Mouse (Mus musculus): ENCODE results near the gene Mvb12b.

- TF ChIP-seq CTCF (IDR thresholded peaks at IDR 0.05; ENCODE audit: extremely low read depth, insufficient read depth, insufficient read length, insufficient replicate concordance): peak; percentile 92
- TF ChIP-seq POLR2A (IDR thresholded peaks at IDR 0.05; ENCODE audit: low read depth, low read length): no peak
Measured at GRCm38 (mm10) chr2:33736722-33737121, 151.0 kb downstream of the Mvb12b start.
